Mouse (Mus musculus) left cerebral cortex, postnatal 14 days (tissue): ENCODE measurements around the gene Zdhhc22. TPM values are rescaled to one million over a fixed set of nuclear protein-coding genes. Genes with fewer than 3 reads are reported as not detected.
A peak's percentile ranks its signal among the peaks of the same experiment; 100 is the strongest.

Experiments
- DNase-seq, 2 experiments: peaks; one replicate each; pipeline ENCODE4 v3.0.0; 2021 to 2022; ENCODE audit warnings: low spot score in 2 of 2, mixed read lengths in 1 of 2
- intact Hi-C: fragments of 180-260 bp; cut with DNase I; formaldehyde crosslinking; loops from one replicate; pipeline ENCODE4 v1.15.1; 2025
- total RNA-seq, 2 experiments: library from RNA; stranded (reverse); gene quantifications; 2 replicates each; pipeline ENCODE4 v1.2.3; 2021

Zdhhc22 gene
- total RNA-seq, 2 experiments from 2014 or later, result 46.0 to 56.9 TPM

- DNase-seq, result peak in 1 of 2 experiments; percentile 73
- intact Hi-C loops, result no loop called here
Observed at GRCm38 (mm10) chr12:87000151-87000839, 10.1 kb upstream of the Zdhhc22 start.

- intact Hi-C loops, result no loop called here
- no peak for DNase-seq
Observed at GRCm38 (mm10) chr12:86999283-86999820, 9.1 kb upstream of the Zdhhc22 start.

GRCm38 (mm10) chr12:86998699-86999098 lies 8.5 kb upstream of the Zdhhc22 start:
- intact Hi-C loops, result no loop called here
- DNase-seq, result no peak

- no peak for DNase-seq
- intact Hi-C loops, result no loop called here
Observed at GRCm38 (mm10) chr12:86995931-86996330, 5.7 kb upstream of the Zdhhc22 start.

GRCm38 (mm10) chr12:86994776-86995175 lies 4.5 kb upstream of the Zdhhc22 start:
- no peak for DNase-seq

GRCm38 (mm10) chr12:86994166-86994565 lies 3.9 kb upstream of the Zdhhc22 start:
- DNase-seq, result no peak
- intact Hi-C loops, result no loop called here

More at GRCm38 (mm10) chr12:86994776-86995175, 4.5 kb upstream of the Zdhhc22 start:
- intact Hi-C loops, result no loop called here

- DNase-seq, result no peak
- intact Hi-C loops, result no loop called here
Observed at GRCm38 (mm10) chr12:86990755-86991110, 503 bp upstream of the Zdhhc22 start.

DNA sequence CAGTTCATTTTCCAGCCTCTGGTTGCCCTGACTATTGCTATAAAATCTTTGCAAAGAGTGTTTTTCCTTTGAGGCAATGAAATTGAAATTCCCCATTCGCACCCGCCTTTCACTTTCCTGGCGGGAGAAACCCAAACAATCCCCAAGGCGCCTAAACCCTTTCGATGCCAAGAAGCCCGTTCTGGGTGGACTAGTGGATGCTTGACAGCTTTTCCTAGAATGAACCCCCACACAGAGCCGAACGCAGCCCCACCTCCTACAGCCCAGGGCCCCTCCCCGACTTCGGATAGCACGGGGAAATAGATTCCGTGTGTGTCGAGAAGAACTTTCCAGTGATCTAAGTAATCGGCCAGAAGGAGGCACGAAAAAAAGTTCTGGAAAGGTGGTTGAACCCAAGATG lies 852 bp downstream of the Zdhhc22 start:
- intact Hi-C loops, result no loop called here
- peak in 1 of 2 experiments; percentile 35 for DNase-seq

- no peak for DNase-seq
- intact Hi-C loops, result no loop called here
Observed at GRCm38 (mm10) chr12:86988227-86988626, 2.0 kb downstream of the Zdhhc22 start.

DNA sequence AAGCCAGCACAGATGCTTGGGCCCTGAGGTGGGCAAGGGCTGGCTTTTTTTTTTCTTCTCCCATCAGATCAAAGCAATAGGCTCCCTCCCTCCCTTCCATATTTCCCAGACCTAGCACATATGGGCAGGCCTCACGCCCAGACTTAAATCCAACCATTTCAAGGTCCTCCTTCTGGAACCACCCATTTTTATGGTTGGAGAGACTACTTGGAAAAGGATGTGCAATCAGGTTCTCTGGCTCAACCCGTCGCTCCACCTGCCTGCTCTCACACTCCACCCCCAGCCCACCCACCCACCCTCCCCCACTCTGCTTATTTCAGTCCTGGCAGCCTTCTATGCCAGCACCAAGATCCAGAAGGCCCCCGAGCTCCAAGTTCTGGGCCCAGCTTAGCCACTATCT lies 3.7 kb downstream of the Zdhhc22 start:
- DNase-seq, result no peak
- intact Hi-C loops, result no loop called here

DNA sequence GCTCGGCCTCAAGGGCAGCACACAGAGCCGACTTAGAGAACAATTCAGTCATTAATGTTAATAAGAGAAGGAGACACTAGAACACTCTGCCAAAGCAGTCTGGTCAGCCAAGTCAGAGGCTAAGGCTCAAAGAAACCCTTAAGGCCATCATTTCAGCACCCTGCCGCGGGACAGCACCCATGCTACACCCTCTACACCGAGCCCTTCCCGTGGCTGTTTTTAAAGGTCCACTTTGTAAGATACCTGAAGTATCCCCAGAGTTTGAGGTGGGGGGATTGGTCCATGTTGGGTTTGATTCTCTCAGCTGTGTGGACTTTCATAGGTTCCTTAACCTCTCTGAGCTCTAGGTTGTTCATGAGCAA lies 6.1 kb downstream of the Zdhhc22 start:
- DNase-seq, result no peak
- intact Hi-C loops, result no loop called here

GRCm38 (mm10) chr12:86983470-86984193 lies 6.6 kb downstream of the Zdhhc22 start:
- DNase-seq, result peak; percentile 53 to 79
- intact Hi-C loops, result no loop called here

GRCm38 (mm10) chr12:86981180-86981579 lies 9.1 kb downstream of the Zdhhc22 start:
- peak in 1 of 2 experiments; percentile 41 for DNase-seq
- intact Hi-C loops, result no loop called here

DNA sequence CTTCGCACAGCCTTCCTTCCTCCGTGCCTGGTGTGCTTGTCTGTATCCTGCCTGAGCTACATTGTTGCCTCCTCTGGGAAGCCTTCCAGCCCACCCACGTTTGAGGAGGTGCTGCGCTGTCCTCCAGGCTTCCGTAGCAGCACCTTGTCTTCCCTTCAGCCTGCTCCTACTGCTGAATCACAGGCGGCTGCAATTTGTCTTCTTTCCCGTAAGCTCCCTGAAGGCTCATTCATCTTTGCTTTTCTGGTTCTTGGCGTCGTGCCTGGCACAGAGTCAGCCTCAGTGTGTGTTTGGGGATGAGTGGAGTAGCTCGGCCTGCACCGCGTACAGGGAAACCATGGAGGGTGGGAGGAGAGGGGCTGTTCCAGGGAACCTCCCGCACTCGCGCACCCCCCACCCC lies 12.4 kb downstream of the Zdhhc22 start:
- peak in 1 of 2 experiments; percentile 77 for DNase-seq

DNA sequence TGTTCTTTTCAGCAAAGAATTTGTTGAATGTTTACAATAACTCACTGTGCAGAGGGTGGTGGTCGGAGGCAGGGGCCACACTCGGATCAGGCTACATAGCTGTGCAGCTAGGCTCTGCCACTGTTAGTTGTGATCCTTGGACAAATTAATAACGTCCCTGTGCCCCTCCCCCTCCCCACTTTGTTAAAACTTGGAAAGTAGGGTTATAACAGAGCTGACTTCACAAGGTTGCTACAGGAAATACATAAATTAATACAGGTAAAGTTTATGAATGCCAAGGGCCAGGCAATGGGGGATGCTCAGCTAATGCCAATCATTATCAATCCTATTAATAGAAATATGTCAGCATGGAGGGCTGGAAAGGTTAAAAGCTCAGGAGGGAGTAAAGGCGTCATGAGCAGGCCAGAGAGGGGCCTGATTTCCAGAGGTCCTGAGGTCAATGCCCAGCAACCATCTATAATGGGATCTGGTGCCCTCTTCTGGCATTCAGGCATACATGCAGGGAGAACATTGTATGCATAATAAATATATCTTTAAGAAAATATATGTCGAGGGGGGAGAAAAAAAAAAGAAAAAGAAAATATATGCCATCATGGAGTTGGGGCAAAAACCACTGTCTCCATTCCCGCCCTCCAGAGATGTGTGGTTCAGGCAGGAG lies 13.6 kb downstream of the Zdhhc22 start:
- intact Hi-C loops, result no loop called here
- no peak for DNase-seq

More for the DNA sequence above, 12.4 kb downstream of the Zdhhc22 start:
- intact Hi-C loops, result no loop called here

- DNase-seq, result no peak
- intact Hi-C loops, result no loop called here
Observed at GRCm38 (mm10) chr12:86975761-86976160, 14.5 kb downstream of the Zdhhc22 start.

GRCm38 (mm10) chr12:86974387-86975288 lies 15.6 kb downstream of the Zdhhc22 start:
- peak; percentile 68 to 76 for DNase-seq
- intact Hi-C loops, result no loop called here

- intact Hi-C loops, result no loop called here
- peak; percentile 74 to 77 for DNase-seq
Observed at GRCm38 (mm10) chr12:86973706-86974105, 16.5 kb downstream of the Zdhhc22 start.

GRCm38 (mm10) chr12:86973216-86973615 lies 17.0 kb downstream of the Zdhhc22 start:
- peak; percentile 70 to 76 for DNase-seq
- intact Hi-C loops, result no loop called here
